Mouse (Mus musculus): ENCODE results near the gene Chsy1. TPM values are rescaled to one million over a fixed set of nuclear protein-coding genes. Genes with fewer than 3 reads are reported as not detected.
"Not testable (repeated sequence)": the region's sequence is repeated elsewhere in the genome, so short reads cannot be mapped to it uniquely, and the experiment has no call there.

Gene Chsy1
- polyA plus RNA-seq, 1 experiment from 2014 or later = 26.7 TPM

DNA sequence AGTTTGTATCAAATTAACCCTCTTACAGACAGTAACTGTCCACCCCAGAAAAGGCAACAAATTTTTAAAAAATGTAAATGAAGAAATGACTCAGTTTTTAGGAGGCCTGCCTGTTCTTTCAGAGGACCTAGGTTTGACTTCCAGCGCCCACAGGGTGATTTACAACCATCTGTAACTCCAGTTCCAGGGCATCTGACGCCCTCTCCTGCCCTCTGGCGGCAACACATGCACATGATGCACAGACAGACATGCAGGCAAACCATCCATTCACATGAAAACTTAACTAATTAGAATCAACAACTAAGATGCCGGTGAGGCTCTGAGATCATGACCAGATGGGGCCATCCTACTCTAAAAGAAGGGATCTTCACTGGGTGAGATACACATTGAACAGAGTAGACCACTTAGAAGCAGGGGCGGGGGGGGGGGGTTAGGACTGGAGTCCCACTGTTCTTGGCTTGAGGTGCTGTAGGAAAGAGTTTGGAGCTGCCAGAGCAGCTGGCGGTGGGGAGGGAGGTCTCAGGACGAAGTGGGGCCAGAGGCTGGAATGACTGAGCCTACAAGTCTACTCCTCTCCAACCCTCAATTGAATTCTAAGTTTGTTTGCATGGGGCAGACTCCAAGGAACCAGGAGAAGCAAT lies 72.9 kb downstream of the Chsy1 start:
- no peak overlapping the region for H3K9ac ChIP-seq (replicated peaks; ENCODE audit: low read length)
- 86% methylated on average over 7 of the region's 7 CpGs for WGBS
- ATAC-seq (replicated peaks; ENCODE audit: insufficient number of reproducible peaks, low FRiP score, low TSS enrichment, low read depth) (no peak), DNase-seq (ENCODE audit: low spot score) (no peak)
- H3K4me3 ChIP-seq (ENCODE audit: low read depth, low read length) = no peak overlapping the region
- no peaks in the 10 kb centered on the region for H3K4me1 ChIP-seq (ENCODE audit: control insufficient read depth, insufficient read depth, low read length)
- H3K27ac ChIP-seq (replicated peaks; ENCODE audit: low read depth, low read length) = no peak overlapping the region
- no peak overlapping the region for H3K4me2 ChIP-seq (ENCODE audit: low read depth, low read length)
- no peaks in the 10 kb centered on the region for H3K36me3 ChIP-seq (replicated peaks; ENCODE audit: control insufficient read depth, insufficient read depth, low read depth, low read length)
- no peaks in the 10 kb centered on the region for H3K27me3 ChIP-seq (ENCODE audit: control insufficient read depth, insufficient read depth, low read length)
- no peaks in the 10 kb centered on the region for H3K9me3 ChIP-seq (replicated peaks; ENCODE audit: control insufficient read depth, low read length)

DNA sequence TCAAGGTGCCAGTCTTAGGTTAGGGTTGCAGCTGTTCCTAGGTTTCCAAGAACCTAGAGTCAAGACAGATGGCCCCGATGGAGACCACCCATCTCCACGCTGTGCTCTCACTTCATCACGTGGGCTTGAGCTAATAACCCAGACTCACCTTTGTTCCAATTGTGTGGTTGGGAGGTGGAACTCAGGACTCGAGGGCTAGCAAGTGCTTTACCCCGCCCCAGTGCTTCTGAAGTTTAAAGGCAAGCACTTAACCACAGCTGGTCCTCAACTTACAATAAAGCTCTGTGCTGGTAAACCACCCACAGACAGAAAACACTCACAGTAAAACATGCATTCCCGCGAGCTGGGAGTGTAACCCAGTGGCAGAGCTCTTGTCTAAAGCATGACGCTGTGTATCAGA lies 74.1 kb downstream of the Chsy1 start:
- Histone ChIP-seq H3K9ac (replicated peaks; ENCODE audit: low read length) (no peak overlapping the region), H3K9me3 (replicated peaks; ENCODE audit: control insufficient read depth, low read length) (no peaks in the 10 kb centered on the region), H3K4me3 (ENCODE audit: low read depth, low read length) (no peak overlapping the region), H3K36me3 (replicated peaks; ENCODE audit: control insufficient read depth, insufficient read depth, low read depth, low read length) (no peaks in the 10 kb centered on the region), H3K4me2 (ENCODE audit: low read depth, low read length) (no peak overlapping the region), H3K4me1 (ENCODE audit: control insufficient read depth, insufficient read depth, low read length) (no peaks in the 10 kb centered on the region), H3K27ac (replicated peaks; ENCODE audit: low read depth, low read length) (no peak overlapping the region), H3K27me3 (ENCODE audit: control insufficient read depth, insufficient read depth, low read length) (no peaks in the 10 kb centered on the region)
- DNase-seq (ENCODE audit: low spot score) = no peak
- ATAC-seq (replicated peaks; ENCODE audit: insufficient number of reproducible peaks, low FRiP score, low TSS enrichment, low read depth) = no peak
- 78% methylated on average over 8 of the region's 8 CpGs for WGBS

DNA sequence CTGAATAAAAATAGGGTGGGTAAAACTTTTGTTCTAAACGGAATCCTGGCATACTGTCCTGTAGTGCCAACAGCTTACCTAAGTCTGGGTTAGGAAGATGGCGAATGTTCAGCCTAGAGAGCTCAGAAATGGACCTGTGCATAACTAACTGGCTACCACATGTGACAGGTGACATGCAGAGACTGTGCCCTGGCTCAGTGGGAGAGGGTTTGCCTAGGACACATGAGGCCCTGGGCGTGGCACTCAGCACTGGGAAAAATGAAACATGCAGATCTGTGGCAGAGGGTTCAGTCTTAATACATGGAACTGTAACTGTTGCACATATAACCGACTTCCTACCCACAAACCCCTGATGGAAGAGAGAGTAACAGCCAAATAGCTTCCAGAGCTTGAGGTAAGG lies 74.7 kb downstream of the Chsy1 start:
- no peak overlapping the region for H3K27ac ChIP-seq (replicated peaks; ENCODE audit: low read depth, low read length)
- H3K9me3 ChIP-seq (replicated peaks; ENCODE audit: control insufficient read depth, low read length) = no peaks in the 10 kb centered on the region
- no peaks in the 10 kb centered on the region for H3K4me1 ChIP-seq (ENCODE audit: control insufficient read depth, insufficient read depth, low read length)
- no peak overlapping the region for H3K9ac ChIP-seq (replicated peaks; ENCODE audit: low read length)
- no peaks in the 10 kb centered on the region for H3K27me3 ChIP-seq (ENCODE audit: control insufficient read depth, insufficient read depth, low read length)
- ATAC-seq (replicated peaks; ENCODE audit: insufficient number of reproducible peaks, low FRiP score, low TSS enrichment, low read depth) (no peak), DNase-seq (ENCODE audit: low spot score) (no peak)
- no peak overlapping the region for H3K4me3 ChIP-seq (ENCODE audit: low read depth, low read length)
- H3K4me2 ChIP-seq (ENCODE audit: low read depth, low read length) = no peak overlapping the region
- WGBS = 83% methylated on average over 4 of the region's 4 CpGs
- no peaks in the 10 kb centered on the region for H3K36me3 ChIP-seq (replicated peaks; ENCODE audit: control insufficient read depth, insufficient read depth, low read depth, low read length)

DNA sequence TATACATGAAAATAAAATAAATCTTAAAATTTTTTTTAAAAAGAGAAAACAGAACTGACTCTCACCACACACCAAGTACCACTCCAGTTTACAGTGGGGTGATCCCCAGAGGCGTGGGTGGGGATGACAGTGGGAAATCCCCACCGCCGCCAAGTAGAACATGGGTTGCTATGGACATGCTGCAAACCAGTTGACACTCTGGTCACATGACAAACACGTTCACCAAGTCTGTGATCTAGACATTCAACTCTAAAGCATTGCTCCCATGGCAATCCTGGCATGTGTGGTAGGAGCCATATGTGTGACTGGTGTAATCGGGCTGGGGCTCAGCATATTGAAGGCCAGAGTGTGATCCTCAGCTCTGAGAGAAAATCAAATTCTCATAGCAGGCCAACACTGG lies 76.1 kb downstream of the Chsy1 start:
- H3K4me1 ChIP-seq (ENCODE audit: control insufficient read depth, insufficient read depth, low read length) = no peaks in the 10 kb centered on the region
- 91% methylated on average over 5 of the region's 5 CpGs for WGBS
- no peaks in the 10 kb centered on the region for H3K36me3 ChIP-seq (replicated peaks; ENCODE audit: control insufficient read depth, insufficient read depth, low read depth, low read length)
- no peak overlapping the region for H3K27ac ChIP-seq (replicated peaks; ENCODE audit: low read depth, low read length)
- DNase-seq (ENCODE audit: low spot score) (no peak), ATAC-seq (replicated peaks; ENCODE audit: insufficient number of reproducible peaks, low FRiP score, low TSS enrichment, low read depth) (no peak)
- no peaks in the 10 kb centered on the region for H3K9me3 ChIP-seq (replicated peaks; ENCODE audit: control insufficient read depth, low read length)
- H3K4me2 ChIP-seq (ENCODE audit: low read depth, low read length) = no peak overlapping the region
- no peak overlapping the region for H3K9ac ChIP-seq (replicated peaks; ENCODE audit: low read length)
- no peak overlapping the region for H3K4me3 ChIP-seq (ENCODE audit: low read depth, low read length)
- no peaks in the 10 kb centered on the region for H3K27me3 ChIP-seq (ENCODE audit: control insufficient read depth, insufficient read depth, low read length)

DNA sequence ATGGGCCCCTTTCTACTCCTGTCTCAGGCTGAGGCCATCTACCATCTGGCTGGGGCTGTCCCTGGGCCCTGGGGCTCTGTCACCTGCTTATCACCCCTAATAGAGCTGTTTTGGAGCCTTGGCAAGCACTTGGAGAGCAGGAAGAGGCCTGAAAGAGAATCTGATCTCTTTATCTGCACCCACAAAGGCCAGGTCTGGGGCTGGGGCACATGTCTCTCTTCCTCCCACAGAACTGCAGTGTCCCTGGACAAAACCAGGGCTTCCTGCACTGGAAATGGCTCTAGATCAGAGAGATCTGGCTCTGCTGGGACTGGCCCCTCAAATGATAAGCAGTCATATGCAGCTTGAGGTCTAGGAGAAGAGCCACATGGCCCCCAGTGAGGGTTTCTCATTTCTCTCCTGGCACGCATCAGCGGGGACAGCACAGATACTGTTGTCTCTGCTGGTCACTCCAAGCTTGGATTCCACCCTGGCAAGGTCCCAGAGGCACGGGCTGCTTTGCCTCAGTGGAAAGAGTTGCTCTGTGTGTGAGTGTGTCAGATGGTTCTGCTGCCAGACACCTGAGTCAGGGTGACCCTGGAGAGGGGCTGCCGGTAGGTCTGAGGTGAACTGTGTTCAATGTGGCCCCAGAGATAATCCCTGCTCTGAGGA lies 78.4 kb downstream of the Chsy1 start:
- WGBS = 87% methylated on average over 4 of the region's 4 CpGs
- DNase-seq (ENCODE audit: low spot score) = no peak
- H3K9me3 ChIP-seq (replicated peaks; ENCODE audit: control insufficient read depth, low read length) = no peaks in the 10 kb centered on the region
- H3K4me2 ChIP-seq (ENCODE audit: low read depth, low read length) = no peak overlapping the region
- H3K27ac ChIP-seq (replicated peaks; ENCODE audit: low read depth, low read length) = no peak overlapping the region
- no peaks in the 10 kb centered on the region for H3K36me3 ChIP-seq (replicated peaks; ENCODE audit: control insufficient read depth, insufficient read depth, low read depth, low read length)
- ATAC-seq (replicated peaks; ENCODE audit: insufficient number of reproducible peaks, low FRiP score, low TSS enrichment, low read depth) = no peak
- no peak overlapping the region for H3K4me3 ChIP-seq (ENCODE audit: low read depth, low read length)
- no peaks in the 10 kb centered on the region for H3K4me1 ChIP-seq (ENCODE audit: control insufficient read depth, insufficient read depth, low read length)
- H3K9ac ChIP-seq (replicated peaks; ENCODE audit: low read length) = no peak overlapping the region
- H3K27me3 ChIP-seq (ENCODE audit: control insufficient read depth, insufficient read depth, low read length) = no peaks in the 10 kb centered on the region

DNA sequence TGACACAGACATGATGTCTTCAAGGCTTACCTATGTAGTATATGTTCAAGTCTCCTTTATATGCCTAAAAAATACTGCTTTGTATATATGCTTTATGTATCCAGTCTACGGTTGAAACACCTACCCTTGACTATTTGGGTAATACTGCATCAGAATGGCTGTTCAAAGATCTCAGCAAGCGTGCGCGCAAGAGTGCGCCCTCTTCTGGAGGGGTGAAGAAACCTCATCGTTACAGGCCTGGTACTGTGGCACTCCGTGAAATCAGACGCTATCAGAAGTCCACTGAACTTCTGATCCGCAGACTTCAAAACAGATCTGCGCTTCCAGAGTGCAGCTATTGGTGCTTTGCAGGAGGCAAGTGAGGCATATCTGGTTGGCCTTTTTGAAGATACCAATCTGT lies 81.1 kb downstream of the Chsy1 start:
- H3K4me2 ChIP-seq (ENCODE audit: low read depth, low read length); H3K4me1 ChIP-seq (ENCODE audit: control insufficient read depth, insufficient read depth, low read length); H3K27me3 ChIP-seq (ENCODE audit: control insufficient read depth, insufficient read depth, low read length); H3K27ac ChIP-seq (replicated peaks; ENCODE audit: low read depth, low read length); H3K9me3 ChIP-seq (replicated peaks; ENCODE audit: control insufficient read depth, low read length); H3K4me3 ChIP-seq (ENCODE audit: low read depth, low read length); H3K9ac ChIP-seq (replicated peaks; ENCODE audit: low read length); H3K36me3 ChIP-seq (replicated peaks; ENCODE audit: control insufficient read depth, insufficient read depth, low read depth, low read length); ATAC-seq (replicated peaks; ENCODE audit: insufficient number of reproducible peaks, low FRiP score, low TSS enrichment, low read depth); DNase-seq (ENCODE audit: low spot score): not testable (repeated sequence)
- 86% methylated on average over 10 of the region's 10 CpGs for WGBS

DNA sequence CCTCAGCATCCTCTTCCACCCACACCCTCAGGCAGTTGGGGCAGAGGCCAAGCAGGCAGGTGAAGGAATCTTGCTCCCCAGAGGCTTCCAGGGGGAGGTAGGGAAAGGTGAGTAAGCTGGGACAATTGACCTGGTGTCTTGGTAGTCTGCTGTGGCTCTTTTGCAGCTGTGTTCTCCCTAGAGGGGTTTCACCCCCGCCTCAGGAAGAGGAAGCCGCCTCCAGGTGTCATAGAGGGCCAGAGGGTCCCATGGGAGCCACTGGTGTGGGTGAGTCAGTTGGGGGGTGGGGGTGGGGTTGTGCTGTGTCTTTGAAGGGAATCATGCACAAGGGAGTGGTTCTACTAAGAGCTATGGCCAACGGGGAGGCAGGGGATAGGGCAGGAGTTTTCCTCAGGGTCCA lies 85.2 kb downstream of the Chsy1 start:
- H3K4me2 ChIP-seq (ENCODE audit: low read depth, low read length) = no peak overlapping the region
- no peaks in the 10 kb centered on the region for H3K27me3 ChIP-seq (ENCODE audit: control insufficient read depth, insufficient read depth, low read length)
- ATAC-seq (replicated peaks; ENCODE audit: insufficient number of reproducible peaks, low FRiP score, low TSS enrichment, low read depth) (no peak), DNase-seq (ENCODE audit: low spot score) (no peak)
- no peak overlapping the region for H3K9ac ChIP-seq (replicated peaks; ENCODE audit: low read length)
- H3K4me3 ChIP-seq (ENCODE audit: low read depth, low read length) = no peak overlapping the region
- no peaks in the 10 kb centered on the region for H3K9me3 ChIP-seq (replicated peaks; ENCODE audit: control insufficient read depth, low read length)
- WGBS = 77% methylated on average over 3 of the region's 3 CpGs
- H3K27ac ChIP-seq (replicated peaks; ENCODE audit: low read depth, low read length) = no peak overlapping the region
- no peaks in the 10 kb centered on the region for H3K4me1 ChIP-seq (ENCODE audit: control insufficient read depth, insufficient read depth, low read length)
- H3K36me3 ChIP-seq (replicated peaks; ENCODE audit: control insufficient read depth, insufficient read depth, low read depth, low read length) = no peaks in the 10 kb centered on the region

DNA sequence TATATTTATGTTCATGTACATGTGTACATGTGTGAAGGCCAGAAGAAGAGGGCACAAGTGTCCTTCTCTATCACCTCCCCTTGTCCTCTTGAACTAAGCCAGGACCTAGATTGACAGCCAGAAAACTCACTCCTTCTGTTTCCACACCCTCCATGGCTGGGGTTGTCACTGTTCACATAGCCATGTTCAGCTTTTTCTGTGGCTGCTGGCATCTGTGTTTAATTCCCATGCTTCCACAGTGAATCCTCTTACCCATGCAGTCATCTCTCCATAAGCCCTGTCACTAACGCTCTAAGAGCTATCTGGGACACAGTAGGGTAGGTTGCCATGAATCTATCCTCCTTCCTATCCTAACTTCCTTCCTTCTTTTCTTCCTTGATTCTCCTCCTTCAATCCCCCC lies 86.6 kb downstream of the Chsy1 start:
- WGBS = 77% methylated on average over 1 of the region's 1 CpGs
- H3K27me3 ChIP-seq (ENCODE audit: control insufficient read depth, insufficient read depth, low read length) = no peaks in the 10 kb centered on the region
- no peak overlapping the region for H3K9ac ChIP-seq (replicated peaks; ENCODE audit: low read length)
- H3K4me3 ChIP-seq (ENCODE audit: low read depth, low read length) = no peak overlapping the region
- DNase-seq (ENCODE audit: low spot score) (no peak), ATAC-seq (replicated peaks; ENCODE audit: insufficient number of reproducible peaks, low FRiP score, low TSS enrichment, low read depth) (no peak)
- no peaks in the 10 kb centered on the region for H3K9me3 ChIP-seq (replicated peaks; ENCODE audit: control insufficient read depth, low read length)
- no peak overlapping the region for H3K4me2 ChIP-seq (ENCODE audit: low read depth, low read length)
- H3K27ac ChIP-seq (replicated peaks; ENCODE audit: low read depth, low read length) = no peak overlapping the region
- H3K36me3 ChIP-seq (replicated peaks; ENCODE audit: control insufficient read depth, insufficient read depth, low read depth, low read length) = no peaks in the 10 kb centered on the region
- no peaks in the 10 kb centered on the region for H3K4me1 ChIP-seq (ENCODE audit: control insufficient read depth, insufficient read depth, low read length)

All from embryonic facial prominence, embryonic 11.5 days (tissue).